Mouse (Mus musculus) midbrain, embryonic 14.5 days (tissue): Measurements from ENCODE around the gene Eid3. TPM values are rescaled to one million over a fixed set of nuclear protein-coding genes. Genes with fewer than 3 reads are reported as not detected.

Source experiments
- ATAC-seq: fragments of 200-750 bp; cut with Nextera tagmentation; 2 replicates; pipeline ENCODE4 v1.8.0; 2017; ENCODE audit warnings: moderate number of reproducible peaks, moderate library complexity; ENCODE audit not compliant: low FRiP score, low TSS enrichment
- DNase-seq: peaks from one replicate; pipeline ENCODE4 v3.0.0-alpha.2; 2015
- H3K27ac ChIP-seq: fragments of 300-500 bp; sonication (generic); replicated peaks from 2 replicates; pipeline ENCODE4 v1.5.1; 2014; ENCODE audit warnings: mild to moderate bottlenecking, low read depth, low read length, moderate library complexity
- H3K27me3 ChIP-seq: fragments of 300-500 bp; sonication (generic); 2 replicates; pipeline ENCODE4 v1.6.1; 2014; ENCODE audit warnings: low read length, control low read depth, mixed read lengths; ENCODE audit not compliant: control insufficient read depth, insufficient read depth
- H3K36me3 ChIP-seq: fragments of 300-500 bp; sonication (generic); 2 replicates; pipeline ENCODE4 v1.6.1; 2014; ENCODE audit warnings: low read length, control low read depth; ENCODE audit not compliant: control insufficient read depth, insufficient read depth
- H3K4me1 ChIP-seq: fragments of 300-500 bp; sonication (generic); 2 replicates; pipeline ENCODE4 v1.6.1; 2014; ENCODE audit warnings: mild to moderate bottlenecking, antibody characterized with exemption, low read length, control low read depth; ENCODE audit not compliant: control insufficient read depth, insufficient read depth
- H3K4me2 ChIP-seq: fragments of 300-500 bp; sonication (generic); 2 replicates; pipeline ENCODE4 v1.6.1; 2014; ENCODE audit warnings: mild to moderate bottlenecking, low read length, moderate library complexity
- H3K4me3 ChIP-seq: fragments of 300-500 bp; sonication (generic); replicated peaks from 2 replicates; pipeline ENCODE4 v1.5.1; 2014; ENCODE audit warnings: low read depth, low read length
- H3K9ac ChIP-seq: fragments of 300-500 bp; sonication (generic); replicated peaks from 2 replicates; pipeline ENCODE4 v1.6.1; 2014; ENCODE audit warnings: mild to moderate bottlenecking, low read length, moderate library complexity
- H3K9me3 ChIP-seq: fragments of 300-500 bp; sonication (generic); 2 replicates; pipeline ENCODE4 v1.6.1; 2016; ENCODE audit warnings: low read length, control low read depth, mixed read lengths; ENCODE audit not compliant: control insufficient read depth
- WGBS: fragments of 180-500 bp; shearing (Covaris S2); extraction: QIAGEN DNeasy Blood & Tissue Kit; methylation state at CpG from one replicate; pipeline ENCODE4 v1.1.7; 2014; 5-methylcytosine and 5-hydroxymethylcytosine counted together
- polyA plus RNA-seq: library from polyadenylated mRNA; unstranded; fragments of >200 nt; fragmentation: Nextera tagmentation; extraction: Ambion mirVana; gene quantifications from 2 replicates; pipeline ENCODE4 v1.2.1, GENCODE M21; 2014

The Eid3 gene
- polyA plus RNA-seq, 1 experiment from 2014 or later = 0.59 TPM

DNA sequence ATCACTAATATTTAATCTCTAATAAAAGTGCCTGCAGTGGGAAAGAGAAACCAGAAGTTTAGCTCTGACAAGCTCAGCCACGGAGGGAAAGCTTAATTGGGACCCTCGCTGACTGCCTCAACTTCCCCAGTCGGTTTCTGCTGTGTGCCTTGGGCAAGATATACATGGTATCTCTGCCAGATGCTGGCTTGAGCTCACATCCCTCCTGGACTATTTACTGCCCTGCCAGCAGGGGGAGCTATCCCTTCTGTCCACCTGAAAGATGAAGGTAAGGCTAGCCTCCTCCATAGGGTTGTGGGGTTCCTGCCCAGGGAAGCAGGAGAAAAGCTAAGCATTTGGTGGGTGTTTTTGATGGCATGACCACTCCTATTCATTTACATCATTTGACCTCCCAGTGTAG lies 43.8 kb downstream of the Eid3 start:
- ATAC-seq (no peak), DNase-seq (no peak)
- H3K27me3 ChIP-seq = no peaks in the 10 kb centered on the region
- H3K9ac ChIP-seq = no peak overlapping the region
- no peaks in the 10 kb centered on the region for H3K36me3 ChIP-seq
- peaks cover 4% of the 10 kb centered on the region; the same call in 1 of the 2 replicates for H3K4me1 ChIP-seq
- H3K4me3 ChIP-seq = no peak overlapping the region
- no peak overlapping the region for H3K27ac ChIP-seq
- 83% methylated on average over 3 of the region's 3 CpGs for WGBS
- H3K4me2 ChIP-seq = no peak overlapping the region
- no peaks in the 10 kb centered on the region for H3K9me3 ChIP-seq

DNA sequence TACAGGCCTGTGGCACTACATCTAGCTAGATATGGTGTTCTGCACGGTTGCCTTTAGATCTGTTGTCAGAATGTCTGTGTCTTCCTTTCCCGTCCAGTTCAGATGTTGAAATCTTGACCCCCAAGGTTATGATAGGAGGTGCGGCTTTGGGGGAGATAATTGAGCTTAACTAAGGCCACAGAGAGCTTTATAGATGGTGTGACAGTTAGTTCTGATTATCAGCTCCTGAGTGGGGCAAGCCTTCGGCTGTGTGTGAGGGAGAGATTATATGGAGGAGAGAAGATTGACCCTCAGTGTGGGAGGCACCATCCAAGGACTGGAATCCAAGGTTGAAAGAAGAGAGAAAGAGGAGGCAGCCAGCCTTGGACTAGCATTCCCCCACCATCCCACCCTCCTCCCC lies 46.8 kb downstream of the Eid3 start:
- no peaks in the 10 kb centered on the region for H3K27me3 ChIP-seq
- no peak for ATAC-seq
- no peaks in the 10 kb centered on the region for H3K36me3 ChIP-seq
- WGBS = 86% methylated on average over 4 of the region's 4 CpGs
- no peaks in the 10 kb centered on the region for H3K9me3 ChIP-seq
- H3K4me1 ChIP-seq = peaks cover 4% of the 10 kb centered on the region; the same call in 1 of the 2 replicates
- DNase-seq = no peak
- H3K4me2 ChIP-seq = no peak overlapping the region
- H3K9ac ChIP-seq = no peak overlapping the region
- H3K27ac ChIP-seq = no peak overlapping the region
- no peak overlapping the region for H3K4me3 ChIP-seq

DNA sequence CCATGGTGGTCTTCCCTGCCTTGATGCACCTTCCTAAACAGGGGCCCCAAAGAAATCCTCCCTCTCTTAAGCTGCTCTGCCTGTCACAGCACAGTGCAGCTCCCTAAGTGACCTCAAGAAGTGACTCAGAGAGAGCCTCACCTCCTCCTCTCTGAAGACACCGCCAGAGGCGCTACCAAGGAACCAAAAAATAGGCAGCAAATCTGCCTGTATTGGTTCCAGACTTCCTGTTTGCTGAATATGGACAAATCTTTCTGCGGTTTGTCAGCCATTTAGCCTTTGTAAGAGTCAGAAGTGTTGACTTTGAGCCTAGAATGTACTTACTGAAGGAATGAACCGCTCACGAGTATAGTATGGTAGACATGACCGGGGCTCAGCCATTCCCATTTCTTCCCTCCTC lies 47.3 kb downstream of the Eid3 start:
- Histone ChIP-seq H3K27me3 (no peaks in the 10 kb centered on the region), H3K27ac (no peak overlapping the region), H3K4me2 (no peak overlapping the region), H3K9me3 (no peaks in the 10 kb centered on the region), H3K9ac (no peak overlapping the region), H3K4me1 (peaks cover 4% of the 10 kb centered on the region; the same call in 1 of the 2 replicates), H3K36me3 (no peaks in the 10 kb centered on the region), H3K4me3 (no peak overlapping the region)
- DNase-seq (no peak), ATAC-seq (no peak)
- WGBS = 87% methylated on average over 6 of the region's 6 CpGs

Other genes starting within 250 kb of the Eid3 start
- 39.9 and 50.7 TPM in 2 replicates for gene 1190007I07Rik, start 243.4 kb upstream of the Eid3 start, polyA plus RNA-seq
- 140 and 204 TPM in 2 replicates for gene Tdg, start 236.8 kb upstream of the Eid3 start, polyA plus RNA-seq
- gene Glt8d2, start 176.0 kb upstream of the Eid3 start, polyA plus RNA-seq = 0.77 and 1.3 TPM in 2 replicates
- 40.6 and 42.6 TPM in 2 replicates for gene Hcfc2, start 170.5 kb upstream of the Eid3 start, polyA plus RNA-seq
- 52.1 and 55.9 TPM in 2 replicates for gene Nfyb, start 102.5 kb upstream of the Eid3 start, polyA plus RNA-seq
- 118 and 150 TPM in 2 replicates for gene Txnrd1, start 32.7 kb upstream of the Eid3 start, polyA plus RNA-seq
- gene Chst11, start 118.9 kb downstream of the Eid3 start, polyA plus RNA-seq = 4.5 and 5.2 TPM in 2 replicates